Mouse (Mus musculus) cerebellum, postnatal 36 days (tissue): ENCODE measurements at regions not wholly inside any gene's neighbourhood (a gene's known extent, or its start where the extent isn't known, plus 50 kb on each side); places are given as distances from the start of the nearest gene placed in this dataset.

ENCODE experiments used
- DNase-seq, 2 experiments: peaks; one replicate each; pipeline ENCODE4 v3.0.0; 2021 to 2022; ENCODE audit warnings: mixed read lengths in 2 of 2

DNA sequence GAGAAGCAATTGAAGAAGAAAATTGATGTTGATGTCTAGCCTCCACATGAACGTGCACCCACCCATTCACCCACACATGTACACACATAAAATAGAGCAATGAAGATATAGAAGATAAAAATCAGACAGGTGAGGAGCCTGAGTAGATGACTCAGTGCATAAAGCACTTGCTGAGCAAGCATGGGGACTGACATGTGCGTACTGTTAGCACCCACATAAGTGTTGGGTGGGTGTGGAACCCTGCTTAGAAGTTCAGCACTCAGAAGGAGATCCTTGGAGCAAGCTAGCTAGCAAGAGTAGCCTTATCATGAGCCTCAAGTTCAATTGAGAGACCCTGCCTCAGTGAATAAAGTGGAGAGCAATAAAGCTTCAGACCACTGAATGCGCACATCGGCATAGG, 305.7 kb upstream of the Adamts9 start:
- DNase-seq, result no peak

GRCm38 (mm10) chr6:93246498-93247242, 303.4 kb upstream of the Adamts9 start:
- no peak for DNase-seq

DNA sequence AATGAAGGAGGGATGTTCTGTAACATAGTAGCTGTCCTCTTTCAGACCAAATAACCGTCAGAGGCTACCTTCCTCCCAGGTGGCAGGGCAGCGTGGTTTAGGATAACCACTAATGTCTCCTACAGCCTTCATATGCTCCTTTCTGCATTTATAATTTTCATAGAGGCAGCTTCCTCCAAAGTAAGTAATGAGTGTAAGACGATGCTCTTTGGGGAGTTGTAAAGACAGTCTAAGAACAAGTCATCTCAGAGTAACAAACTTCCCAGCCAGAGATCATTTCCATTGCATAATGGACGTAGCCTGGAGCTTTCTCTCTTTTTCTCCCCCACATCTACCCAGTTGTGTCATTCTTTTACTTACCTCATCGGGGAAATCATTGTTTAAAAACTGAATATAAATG, 292.3 kb upstream of the Adamts9 start:
- DNase-seq, result no peak

DNA sequence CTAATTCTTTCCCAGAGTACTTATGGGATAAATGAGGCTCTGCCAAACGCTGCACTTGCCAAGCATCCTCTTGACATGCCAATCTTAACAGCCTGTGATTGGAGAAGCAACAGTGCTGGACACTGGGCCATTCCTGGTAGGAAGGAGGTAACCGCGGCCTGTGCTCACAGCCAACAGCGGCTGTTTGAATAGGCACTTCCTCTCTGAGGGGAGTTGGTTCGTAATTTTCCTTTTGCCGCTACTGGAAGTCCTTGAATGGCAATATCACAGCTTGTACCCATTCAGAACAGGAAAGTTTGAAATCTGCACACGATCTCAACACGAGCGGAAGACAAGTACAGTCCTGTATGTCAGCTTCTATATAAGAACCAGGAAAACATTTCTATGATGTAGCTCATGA, 289.3 kb upstream of the Adamts9 start:
- DNase-seq, result no peak

DNA sequence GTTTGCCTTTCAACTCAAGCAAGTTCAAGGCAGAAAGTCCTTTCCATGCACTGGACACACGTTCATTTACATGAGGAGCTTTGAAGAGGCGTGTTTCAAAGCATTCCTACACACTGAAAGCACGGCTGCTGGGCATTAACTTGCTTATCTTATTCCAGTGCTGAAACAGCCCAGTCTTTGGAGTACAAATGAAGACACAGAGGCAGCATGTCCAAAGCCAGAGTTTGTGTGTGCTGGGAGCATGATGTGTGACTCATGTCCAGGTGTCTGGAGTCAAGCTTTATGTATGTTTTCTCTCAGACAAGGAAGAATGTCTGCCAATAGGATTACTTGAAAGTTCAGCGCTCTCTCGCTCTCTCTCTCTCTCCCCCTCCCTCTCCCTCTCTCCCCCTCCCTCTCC, 287.2 kb upstream of the Adamts9 start:
- no peak for DNase-seq

- DNase-seq, result no peak
Observed at GRCm38 (mm10) chr6:93229320-93229719, 286.0 kb upstream of the Adamts9 start.

DNA sequence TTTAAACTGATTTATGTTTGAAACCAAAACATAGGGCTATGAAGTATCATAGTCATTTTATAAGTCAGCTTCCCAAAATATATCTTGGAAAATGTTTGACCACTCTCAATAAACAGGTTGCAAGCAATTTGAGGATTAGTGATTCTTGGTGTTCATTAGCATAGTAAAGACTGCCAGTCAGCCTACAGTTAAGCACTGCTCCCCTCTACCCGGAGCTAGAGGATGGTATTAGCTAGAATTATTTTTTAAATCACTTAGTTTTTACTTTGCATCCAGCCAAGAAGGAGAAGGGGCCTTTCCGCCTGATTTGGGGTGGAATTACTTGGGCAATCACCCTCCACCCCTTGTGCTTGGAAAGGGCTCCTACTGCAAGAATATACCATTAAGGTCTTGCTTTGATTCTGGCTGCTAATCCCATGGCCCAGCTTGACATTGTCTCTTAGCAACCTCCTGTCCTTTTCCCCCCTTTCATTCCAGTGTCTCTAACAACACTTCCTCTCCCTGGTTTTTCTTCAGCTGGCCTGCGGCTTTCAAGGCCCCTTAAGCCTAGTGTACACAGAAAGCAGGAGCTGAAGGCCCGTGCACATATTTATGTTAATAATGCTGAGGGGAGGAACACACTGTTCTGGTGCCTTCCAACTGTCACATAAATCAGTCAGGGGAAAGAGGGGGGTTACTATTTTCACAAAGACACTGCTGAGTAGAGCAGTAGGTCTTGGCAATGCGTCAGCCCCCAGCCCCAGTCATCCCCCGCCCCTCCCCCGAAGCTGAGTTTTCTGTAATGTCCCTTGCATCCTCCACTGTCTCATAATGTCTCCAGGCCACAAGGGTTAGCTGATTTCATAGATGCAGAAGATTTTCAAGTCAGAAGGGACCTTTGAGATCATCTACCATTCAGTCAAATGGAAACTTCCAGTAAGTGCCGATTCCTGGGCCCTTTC, 280.6 kb upstream of the Adamts9 start:
- no peak for DNase-seq

GRCm38 (mm10) chr6:93218015-93218593, 274.8 kb upstream of the Adamts9 start:
- DNase-seq, result no peak

GRCm38 (mm10) chr6:93200886-93201285, 257.6 kb upstream of the Adamts9 start:
- no peak for DNase-seq

DNA sequence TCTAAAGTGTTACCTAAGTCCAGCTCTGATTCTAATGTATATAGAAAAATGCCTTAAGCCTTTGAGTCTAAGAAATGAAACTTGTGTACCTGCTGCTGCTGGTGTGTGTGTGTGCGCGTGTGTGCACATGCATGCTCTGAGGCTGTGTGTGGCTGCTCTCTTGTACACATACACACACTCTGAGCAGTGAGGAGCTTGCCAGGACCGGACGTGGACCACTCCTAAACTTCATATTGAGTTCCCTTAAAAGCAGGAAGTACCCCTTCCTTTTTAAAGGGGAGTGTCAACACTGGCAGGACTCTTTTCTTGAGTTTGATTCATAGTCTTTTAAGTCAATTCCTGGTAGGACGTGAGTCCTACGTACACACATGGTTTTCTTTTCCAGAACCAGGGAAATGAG, 251.4 kb upstream of the Adamts9 start:
- no peak for DNase-seq

- no peak for DNase-seq
Observed at GRCm38 (mm10) chr6:93192980-93193379, 249.7 kb upstream of the Adamts9 start.

GRCm38 (mm10) chr6:93190986-93191385, 247.7 kb upstream of the Adamts9 start:
- no peak for DNase-seq

DNA sequence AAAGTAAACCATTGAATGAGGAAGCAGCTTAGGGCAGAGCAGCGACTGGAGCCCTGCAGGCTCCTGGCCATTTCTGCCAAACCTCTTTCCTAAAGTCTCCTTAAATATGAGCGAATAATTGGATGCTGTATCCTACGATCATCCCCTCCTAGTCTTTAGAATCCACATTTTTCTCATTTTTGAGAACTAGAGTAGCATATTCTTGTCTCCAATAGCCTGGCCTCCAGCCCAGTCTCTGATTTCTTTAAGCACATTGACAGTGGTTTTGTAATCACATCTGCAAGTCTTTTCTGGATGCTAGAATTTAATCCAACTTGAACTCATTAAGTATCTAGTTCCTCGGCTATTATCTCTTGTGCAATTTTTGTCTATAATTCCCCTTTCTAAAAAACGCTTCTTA, 225.2 kb upstream of the Adamts9 start:
- DNase-seq, result no peak

DNA sequence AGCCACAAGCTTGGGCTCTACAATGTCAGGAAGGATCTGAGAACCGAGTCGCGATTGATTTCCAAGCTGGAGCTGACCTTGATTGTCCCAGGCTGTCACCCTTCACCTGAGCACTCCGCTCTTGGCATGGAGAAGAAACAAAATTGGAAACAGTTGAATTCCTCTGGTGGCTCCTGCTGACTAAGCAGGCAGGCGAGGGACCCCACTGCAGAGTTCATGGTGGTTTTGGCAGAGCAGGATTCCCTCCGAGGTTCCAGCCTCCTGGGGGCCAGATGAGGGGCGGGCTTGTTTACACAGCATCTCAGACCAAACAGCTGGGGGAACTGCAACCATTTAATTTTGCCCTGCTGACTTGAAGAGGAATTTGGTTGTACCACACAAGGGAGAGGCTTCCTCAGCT, 224.0 kb upstream of the Adamts9 start:
- DNase-seq, result no peak

DNA sequence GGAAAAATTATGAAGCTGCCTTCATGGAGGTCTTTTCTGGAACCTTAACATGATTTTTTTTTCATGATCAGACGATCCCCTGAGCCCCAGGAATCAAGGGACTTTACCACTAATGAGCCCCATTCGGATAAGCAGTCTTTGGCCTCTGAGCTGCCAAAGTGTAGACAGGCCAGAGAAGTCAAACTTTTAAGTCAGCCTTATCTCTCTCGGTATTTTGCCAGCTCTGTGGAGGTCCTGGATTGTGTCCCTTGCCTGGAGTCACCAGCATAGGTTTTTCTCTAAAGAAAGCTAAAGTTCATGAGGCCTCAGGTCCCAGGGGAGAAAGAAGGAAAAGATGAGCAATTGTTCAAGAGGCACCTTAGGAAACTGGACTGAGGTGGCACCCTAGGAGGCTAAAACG, 222.7 kb upstream of the Adamts9 start:
- DNase-seq, result no peak

DNA sequence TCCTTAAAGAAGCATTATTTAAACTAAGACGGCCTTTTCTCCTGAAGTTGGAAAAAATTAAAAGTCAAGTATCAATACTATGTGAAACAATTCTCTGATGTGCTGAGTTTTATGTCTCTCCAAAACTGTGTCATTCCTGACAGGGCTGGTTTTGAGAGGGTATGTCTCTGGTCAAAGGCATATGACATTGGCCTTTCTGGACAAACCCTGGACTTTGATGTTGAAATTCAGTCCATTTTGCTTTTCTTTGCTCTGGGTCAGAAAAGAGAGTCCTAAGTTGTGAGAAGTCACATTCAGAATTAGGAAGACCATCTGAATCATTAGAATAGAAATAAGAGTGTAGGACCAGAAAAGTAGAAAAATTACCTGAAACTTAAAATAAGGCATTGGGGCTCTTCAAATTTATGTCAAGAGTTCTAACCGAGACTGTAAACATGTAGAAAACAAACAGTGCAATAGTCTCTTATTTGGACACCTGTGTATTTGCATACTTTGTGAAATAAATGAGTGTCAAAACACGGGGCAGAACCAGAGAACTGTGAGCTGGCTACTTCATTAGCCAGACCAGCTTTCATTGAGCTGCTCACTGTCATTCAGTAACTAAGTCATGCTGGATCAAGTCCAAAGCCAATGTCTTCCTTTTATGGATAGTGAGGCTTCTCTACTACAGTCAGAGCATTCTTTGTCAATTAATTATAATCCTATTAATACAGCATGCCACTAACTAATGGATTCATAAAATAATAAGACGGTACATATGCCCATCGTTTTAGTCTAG, 209.3 kb upstream of the Adamts9 start:
- no peak for DNase-seq

GRCm38 (mm10) chr6:93150531-93150930, 207.2 kb upstream of the Adamts9 start:
- no peak for DNase-seq

GRCm38 (mm10) chr6:93149956-93150355, 206.7 kb upstream of the Adamts9 start:
- no peak for DNase-seq

GRCm38 (mm10) chr6:93140331-93140731, 197.0 kb upstream of the Adamts9 start:
- DNase-seq, result no peak

GRCm38 (mm10) chr6:93133940-93134339, 190.6 kb upstream of the Adamts9 start:
- no peak for DNase-seq

GRCm38 (mm10) chr6:93130946-93131685, 187.8 kb upstream of the Adamts9 start:
- DNase-seq, result no peak

DNA sequence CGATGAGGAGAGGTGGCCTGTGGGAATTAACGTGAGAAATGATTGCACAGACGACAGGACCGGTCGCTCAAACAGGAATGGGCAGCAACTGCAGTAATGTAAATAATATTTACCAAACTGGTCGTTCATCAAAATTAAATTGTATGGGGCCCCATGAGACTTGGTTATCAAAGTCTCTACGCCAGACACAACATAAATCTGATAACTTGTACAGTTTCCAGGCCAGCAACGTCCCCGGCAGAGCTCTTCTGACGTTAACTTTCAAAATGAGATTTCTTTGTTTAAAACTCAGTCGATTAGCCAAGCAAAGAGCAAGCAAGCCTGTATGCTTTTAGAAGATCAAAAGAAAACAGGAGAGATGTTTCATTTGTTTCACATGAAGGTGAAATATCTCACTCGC, 176.2 kb upstream of the Adamts9 start:
- no peak for DNase-seq
